Mouse (Mus musculus) lung, postnatal 0 days (tissue): ENCODE measurements at regions not wholly inside any gene's neighbourhood (a gene's known extent, or its start where the extent isn't known, plus 50 kb on each side); places are given as distances from the start of the nearest gene placed in this dataset.

Experiments
- CTCF ChIP-seq: IDR thresholded peaks from 2 replicates; pipeline ENCODE4 v1.5.1; 2016; ENCODE audit warnings: antibody characterized with exemption, mild to moderate bottlenecking
- EP300 ChIP-seq: IDR thresholded peaks from 2 replicates; pipeline ENCODE4 v1.6.1; 2016; ENCODE audit warnings: antibody characterized with exemption, mild to moderate bottlenecking, control low read depth

- TF ChIP-seq CTCF (no peak), EP300 (no peak)
These were observed 283.0 kb upstream of the Tle4 start for GRCm38 (mm10) chr19:14880818-14881217.
